Mouse (Mus musculus) liver, embryonic 15.5 days (tissue): ENCODE data around the gene Rbfox3. TPM values are rescaled to one million over a fixed set of nuclear protein-coding genes. Genes with fewer than 3 reads are reported as not detected.

ENCODE experiments used
- ATAC-seq: fragments of 200-750 bp; cut with Nextera tagmentation; 2 replicates; pipeline ENCODE4 v1.8.0; 2017; ENCODE audit warnings: moderate number of reproducible peaks, mild to moderate bottlenecking, moderate library complexity; ENCODE audit not compliant: insufficient read depth
- H3K27ac ChIP-seq: fragments of 300-500 bp; sonication (generic); replicated peaks from 2 replicates; pipeline ENCODE4 v1.5.1; 2015; ENCODE audit warnings: mild to moderate bottlenecking, inconsistent platforms
- H3K27me3 ChIP-seq: fragments of 300-500 bp; sonication (generic); 2 replicates; pipeline ENCODE4 v1.6.1; 2015; ENCODE audit warnings: mild to moderate bottlenecking, inconsistent platforms
- H3K36me3 ChIP-seq: fragments of 300-500 bp; sonication (generic); replicated peaks from 2 replicates; pipeline ENCODE4 v1.6.1; 2015; ENCODE audit warnings: moderate library complexity, mild to moderate bottlenecking, inconsistent platforms
- H3K4me1 ChIP-seq: fragments of 300-500 bp; sonication (generic); replicated peaks from 2 replicates; pipeline ENCODE4 v1.6.1; 2015; ENCODE audit warnings: inconsistent platforms
- H3K4me2 ChIP-seq: fragments of 300-500 bp; sonication (generic); 2 replicates; pipeline ENCODE4 v1.6.1; 2015; ENCODE audit warnings: moderate library complexity, mild to moderate bottlenecking, inconsistent platforms
- H3K4me3 ChIP-seq: fragments of 300-500 bp; sonication (generic); replicated peaks from 2 replicates; pipeline ENCODE4 v1.5.1; 2015; ENCODE audit warnings: mild to moderate bottlenecking, inconsistent platforms
- H3K9ac ChIP-seq: fragments of 300-500 bp; sonication (generic); 2 replicates; pipeline ENCODE4 v1.6.1; 2015; ENCODE audit warnings: moderate library complexity, mild to moderate bottlenecking, inconsistent platforms
- H3K9me3 ChIP-seq: fragments of 300-500 bp; sonication (generic); replicated peaks from 2 replicates; pipeline ENCODE4 v1.6.1; 2016; ENCODE audit warnings: inconsistent platforms
- WGBS: fragments of 180-500 bp; shearing (Covaris S2); methylation state at CpG from one replicate; pipeline ENCODE4 v1.1.7; 2015; ENCODE audit warnings: mixed read lengths; ENCODE audit not compliant: insufficient replicate concordance; 5-methylcytosine and 5-hydroxymethylcytosine counted together
- polyA plus RNA-seq: library from polyadenylated mRNA; unstranded; fragments of >200 nt; fragmentation: Nextera tagmentation; extraction: Ambion mirVana; gene quantifications from 2 replicates; pipeline ENCODE4 v1.2.1, GENCODE M21; 2015

Rbfox3 gene
- polyA plus RNA-seq, 1 experiment from 2014 or later: 0.13 TPM

GRCm38 (mm10) chr11:118890992-118891398 lies 20.4 kb downstream of the Rbfox3 start:
- ATAC-seq: no peak
- no peaks in the 10 kb centered on the region for H3K27me3 ChIP-seq
- no peaks in the 10 kb centered on the region for H3K4me1 ChIP-seq
- H3K4me2 ChIP-seq: no peak overlapping the region
- 67% methylated on average over 16 of the region's 16 CpGs for WGBS
- H3K4me3 ChIP-seq: no peak overlapping the region
- H3K9me3 ChIP-seq: no peaks in the 10 kb centered on the region
- H3K36me3 ChIP-seq: no peaks in the 10 kb centered on the region
- H3K9ac ChIP-seq: no peak overlapping the region
- no peak overlapping the region for H3K27ac ChIP-seq

- Histone ChIP-seq H3K36me3 (no peaks in the 10 kb centered on the region), H3K4me2 (no peak overlapping the region), H3K9me3 (no peaks in the 10 kb centered on the region), H3K4me1 (no peaks in the 10 kb centered on the region), H3K27me3 (no peaks in the 10 kb centered on the region), H3K27ac (no peak overlapping the region), H3K4me3 (no peak overlapping the region), H3K9ac (no peak overlapping the region)
- WGBS: 35% methylated on average over 5 of the region's 5 CpGs
- no peak for ATAC-seq
These were observed 20.9 kb downstream of the Rbfox3 start for GRCm38 (mm10) chr11:118890474-118890873.

GRCm38 (mm10) chr11:118889500-118889899 lies 21.9 kb downstream of the Rbfox3 start:
- no peak overlapping the region for H3K9ac ChIP-seq
- no peak overlapping the region for H3K4me2 ChIP-seq
- 0 out of 2 replicates have a peak, but pooled peaks cover 2% of the 10 kb centered on the region for H3K27me3 ChIP-seq
- no peak overlapping the region for H3K4me3 ChIP-seq
- H3K27ac ChIP-seq: no peak overlapping the region
- H3K4me1 ChIP-seq: no peaks in the 10 kb centered on the region
- H3K9me3 ChIP-seq: no peaks in the 10 kb centered on the region
- no peaks in the 10 kb centered on the region for H3K36me3 ChIP-seq
- ATAC-seq: no peak
- WGBS: 46% methylated on average over 4 of the region's 4 CpGs

GRCm38 (mm10) chr11:118888426-118888825 lies 23.0 kb downstream of the Rbfox3 start:
- Histone ChIP-seq H3K4me3 (no peak overlapping the region), H3K36me3 (no peaks in the 10 kb centered on the region), H3K4me2 (no peak overlapping the region), H3K27me3 (0 out of 2 replicates have a peak, but pooled peaks cover 2% of the 10 kb centered on the region), H3K9ac (no peak overlapping the region), H3K4me1 (no peaks in the 10 kb centered on the region), H3K9me3 (no peaks in the 10 kb centered on the region), H3K27ac (no peak overlapping the region)
- no peak for ATAC-seq
- WGBS: 56% methylated on average over 8 of the region's 8 CpGs

- Histone ChIP-seq H3K36me3 (no peaks in the 10 kb centered on the region), H3K27ac (no peak overlapping the region), H3K4me3 (no peak overlapping the region), H3K27me3 (0 out of 2 replicates have a peak, but pooled peaks cover 2% of the 10 kb centered on the region), H3K9me3 (no peaks in the 10 kb centered on the region), H3K4me1 (no peaks in the 10 kb centered on the region), H3K4me2 (no peak overlapping the region), H3K9ac (no peak overlapping the region)
- ATAC-seq: no peak
These were observed 24.2 kb downstream of the Rbfox3 start for GRCm38 (mm10) chr11:118887206-118887605.

GRCm38 (mm10) chr11:118886269-118886965 lies 25.0 kb downstream of the Rbfox3 start:
- H3K9me3 ChIP-seq: no peaks in the 10 kb centered on the region
- H3K4me3 ChIP-seq: no peak overlapping the region
- H3K36me3 ChIP-seq: no peaks in the 10 kb centered on the region
- no peak overlapping the region for H3K27ac ChIP-seq
- no peaks in the 10 kb centered on the region for H3K4me1 ChIP-seq
- no peak overlapping the region for H3K9ac ChIP-seq
- WGBS: 73% methylated on average over 11 of the region's 11 CpGs
- 0 out of 2 replicates have a peak, but pooled peaks cover 2% of the 10 kb centered on the region for H3K27me3 ChIP-seq
- H3K4me2 ChIP-seq: no peak overlapping the region
- ATAC-seq: no peak

- Histone ChIP-seq H3K27me3 (0 out of 2 replicates have a peak, but pooled peaks cover 2% of the 10 kb centered on the region), H3K4me2 (no peak overlapping the region), H3K27ac (no peak overlapping the region), H3K9ac (no peak overlapping the region), H3K9me3 (no peaks in the 10 kb centered on the region), H3K36me3 (no peaks in the 10 kb centered on the region), H3K4me3 (no peak overlapping the region), H3K4me1 (no peaks in the 10 kb centered on the region)
- ATAC-seq: no peak
- WGBS: 59% methylated on average over 8 of the region's 8 CpGs
These were observed 25.8 kb downstream of the Rbfox3 start for GRCm38 (mm10) chr11:118885604-118886003.

- H3K27ac ChIP-seq: no peak overlapping the region
- H3K4me2 ChIP-seq: no peak overlapping the region
- no peak for ATAC-seq
- H3K27me3 ChIP-seq: 0 out of 2 replicates have a peak, but pooled peaks cover 2% of the 10 kb centered on the region
- H3K4me1 ChIP-seq: no peaks in the 10 kb centered on the region
- no peaks in the 10 kb centered on the region for H3K9me3 ChIP-seq
- H3K4me3 ChIP-seq: no peak overlapping the region
- no peak overlapping the region for H3K9ac ChIP-seq
- H3K36me3 ChIP-seq: no peaks in the 10 kb centered on the region
- WGBS: 68% methylated on average over 16 of the region's 16 CpGs
These were observed 26.3 kb downstream of the Rbfox3 start for GRCm38 (mm10) chr11:118885135-118885534.

- Histone ChIP-seq H3K27me3 (0 out of 2 replicates have a peak, but pooled peaks cover 2% of the 10 kb centered on the region), H3K27ac (no peak overlapping the region), H3K4me1 (no peaks in the 10 kb centered on the region), H3K9ac (no peak overlapping the region), H3K4me2 (no peak overlapping the region), H3K4me3 (no peak overlapping the region), H3K36me3 (no peaks in the 10 kb centered on the region), H3K9me3 (no peaks in the 10 kb centered on the region)
- 69% methylated on average over 9 of the region's 9 CpGs for WGBS
- ATAC-seq: no peak
These were observed 28.3 kb downstream of the Rbfox3 start for GRCm38 (mm10) chr11:118883143-118883542.

- 40% methylated on average over 11 of the region's 11 CpGs for WGBS
- Histone ChIP-seq H3K9me3 (no peaks in the 10 kb centered on the region), H3K36me3 (no peaks in the 10 kb centered on the region), H3K4me1 (no peaks in the 10 kb centered on the region), H3K27ac (no peak overlapping the region), H3K4me2 (no peak overlapping the region), H3K9ac (no peak overlapping the region), H3K27me3 (0 out of 2 replicates have a peak, but pooled peaks cover 2% of the 10 kb centered on the region), H3K4me3 (no peak overlapping the region)
- ATAC-seq: no peak
These were observed 29.5 kb downstream of the Rbfox3 start for GRCm38 (mm10) chr11:118881786-118882495.

- no peaks in the 10 kb centered on the region for H3K9me3 ChIP-seq
- no peak overlapping the region for H3K4me2 ChIP-seq
- no peak for ATAC-seq
- H3K27me3 ChIP-seq: 0 out of 2 replicates have a peak, but pooled peaks cover 1% of the 10 kb centered on the region
- H3K9ac ChIP-seq: no peak overlapping the region
- H3K4me3 ChIP-seq: no peak overlapping the region
- no peaks in the 10 kb centered on the region for H3K4me1 ChIP-seq
- WGBS: 68% methylated on average over 8 of the region's 8 CpGs
- H3K27ac ChIP-seq: no peak overlapping the region
- H3K36me3 ChIP-seq: no peaks in the 10 kb centered on the region
These were observed 31.8 kb downstream of the Rbfox3 start for GRCm38 (mm10) chr11:118879466-118880150.
